Mouse (Mus musculus): Measurements from ENCODE around the gene Atp8b4. TPM values are rescaled to one million over a fixed set of nuclear protein-coding genes. Genes with fewer than 3 reads are reported as not detected.
A peak's percentile ranks its signal among the peaks of the same experiment; 100 is the strongest.

The Atp8b4 gene
- polyA plus RNA-seq, 1 experiment from 2014 or later = 0.12 TPM

DNA sequence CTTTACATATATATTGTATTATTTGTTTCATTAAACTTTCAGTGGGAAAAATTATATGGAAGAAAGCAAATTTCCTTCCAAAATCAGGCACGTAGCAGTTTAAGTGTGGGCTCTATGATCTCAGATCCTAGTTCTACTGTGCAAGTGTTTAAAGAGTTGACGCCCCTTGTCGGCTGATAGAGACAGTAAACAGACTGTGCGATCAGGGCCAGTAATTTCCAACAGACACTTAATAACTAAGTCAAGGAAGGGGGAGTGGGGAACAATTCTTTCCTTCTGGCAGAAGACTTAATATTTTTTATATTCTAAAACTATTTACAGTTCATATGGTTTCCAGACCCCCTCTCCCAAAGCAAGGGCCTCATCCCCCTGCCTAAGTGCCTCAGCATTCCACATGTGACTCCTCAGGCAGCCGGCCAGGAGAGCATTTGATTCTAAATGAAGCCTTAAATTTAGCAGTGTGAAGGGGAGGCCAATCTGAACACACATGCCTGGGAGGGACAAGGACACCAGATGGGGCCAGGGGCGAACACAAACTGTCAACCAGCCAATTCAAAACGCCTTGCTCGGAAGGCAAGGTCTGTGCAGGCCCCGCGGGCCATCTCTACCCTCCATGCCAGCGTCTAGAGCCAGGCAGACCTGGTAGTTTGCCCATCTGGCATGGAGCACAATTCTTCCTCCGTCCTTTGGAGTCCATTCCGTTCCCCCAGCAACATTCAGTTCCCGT, 50.1 kb downstream of the Atp8b4 start:
- DNase-seq (ENCODE audit: low spot score) = no peak
- H3K9me3 ChIP-seq (replicated peaks) = no peaks in the 10 kb centered on the region
- no peak overlapping the region for H3K27ac ChIP-seq (replicated peaks)
- WGBS = 86% methylated on average over 14 of the region's 14 CpGs
- peaks cover 6% of the 10 kb centered on the region for H3K4me1 ChIP-seq
- no peaks in the 10 kb centered on the region for H3K36me3 ChIP-seq
- no peaks in the 10 kb centered on the region for H3K27me3 ChIP-seq (ENCODE audit: low read depth, poor library complexity, severe bottlenecking)
- no peak overlapping the region for H3K4me3 ChIP-seq

- Histone ChIP-seq H3K4me1 (no peaks in the 10 kb centered on the region), H3K4me3 (no peak overlapping the region), H3K27me3 (ENCODE audit: low read depth, poor library complexity, severe bottlenecking) (no peaks in the 10 kb centered on the region), H3K9me3 (replicated peaks) (no peaks in the 10 kb centered on the region), H3K36me3 (no peaks in the 10 kb centered on the region), H3K27ac (replicated peaks) (no peak overlapping the region)
- 90% methylated on average over 6 of the region's 6 CpGs for WGBS
- no peak for DNase-seq (ENCODE audit: low spot score)
Measured at GRCm38 (mm10) chr2:126445039-126445438, 55.4 kb downstream of the Atp8b4 start.

DNA sequence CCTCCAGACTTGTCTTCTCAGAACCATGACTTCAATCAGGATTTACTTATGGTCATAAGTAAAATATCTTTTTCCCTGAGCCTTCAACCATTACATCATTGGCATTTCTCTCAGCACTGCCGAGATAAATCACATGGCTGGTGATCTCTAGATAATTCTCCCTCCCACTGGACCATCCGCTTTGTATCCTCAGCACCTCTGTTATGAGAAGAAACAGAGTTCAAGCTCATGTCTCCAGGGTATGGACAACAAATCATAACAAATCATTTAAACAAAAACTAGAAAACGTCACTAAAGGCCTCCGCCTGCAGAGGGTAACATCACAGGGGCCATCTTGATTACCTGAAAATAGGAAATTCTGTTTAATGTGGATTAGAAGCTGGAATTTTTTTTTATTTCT, 58.9 kb downstream of the Atp8b4 start:
- H3K27me3 ChIP-seq (ENCODE audit: low read depth, poor library complexity, severe bottlenecking) = no peaks in the 10 kb centered on the region
- no peak overlapping the region for H3K4me3 ChIP-seq
- DNase-seq (ENCODE audit: low spot score) = no peak
- 79% methylated on average over 4 of the region's 4 CpGs for WGBS
- H3K4me1 ChIP-seq = no peaks in the 10 kb centered on the region
- H3K36me3 ChIP-seq = no peaks in the 10 kb centered on the region
- H3K27ac ChIP-seq (replicated peaks) = no peak overlapping the region
- no peaks in the 10 kb centered on the region for H3K9me3 ChIP-seq (replicated peaks)

- WGBS = 84% methylated on average over 1 of the region's 1 CpGs
Measured at GRCm38 (mm10) chr2:126434712-126435111, 65.8 kb downstream of the Atp8b4 start.

DNA sequence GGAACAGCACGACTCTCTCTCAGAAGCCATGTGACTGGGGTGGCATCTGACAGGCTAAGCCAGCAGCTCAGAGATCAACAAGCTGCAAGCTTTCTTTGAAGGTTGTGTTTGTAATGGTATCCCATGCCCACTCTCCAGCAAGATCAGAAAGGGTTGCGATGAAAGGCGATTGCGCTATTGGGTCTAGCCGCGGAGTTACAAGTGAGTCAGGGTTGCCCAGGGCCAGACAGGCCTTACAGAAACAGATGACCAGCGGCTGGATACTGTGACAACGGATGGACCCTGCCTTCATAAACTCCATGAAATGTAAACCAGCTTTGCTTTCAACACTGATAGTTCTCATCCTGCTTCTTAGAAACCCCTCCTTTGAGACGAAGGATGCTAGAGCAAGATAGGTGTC, 66.2 kb downstream of the Atp8b4 start:
- DNase-seq (ENCODE audit: low spot score) = no peak
- H3K4me3 ChIP-seq = no peak overlapping the region
- H3K9me3 ChIP-seq (replicated peaks) = no peaks in the 10 kb centered on the region
- H3K27me3 ChIP-seq (ENCODE audit: low read depth, poor library complexity, severe bottlenecking) = no peaks in the 10 kb centered on the region
- H3K36me3 ChIP-seq = no peaks in the 10 kb centered on the region
- WGBS = 90% methylated on average over 9 of the region's 9 CpGs
- no peak overlapping the region for H3K27ac ChIP-seq (replicated peaks)
- H3K4me1 ChIP-seq = no peaks in the 10 kb centered on the region

More at GRCm38 (mm10) chr2:126434712-126435111, 65.8 kb downstream of the Atp8b4 start:
- Histone ChIP-seq H3K9me3 (replicated peaks) (no peaks in the 10 kb centered on the region), H3K27me3 (ENCODE audit: low read depth, poor library complexity, severe bottlenecking) (no peaks in the 10 kb centered on the region), H3K36me3 (no peaks in the 10 kb centered on the region), H3K4me1 (no peaks in the 10 kb centered on the region), H3K4me3 (no peak overlapping the region), H3K27ac (replicated peaks) (no peak overlapping the region)
- no peak for DNase-seq (ENCODE audit: low spot score)

GRCm38 (mm10) chr2:126432481-126433066, 67.9 kb downstream of the Atp8b4 start:
- Histone ChIP-seq H3K36me3 (no peaks in the 10 kb centered on the region), H3K27me3 (ENCODE audit: low read depth, poor library complexity, severe bottlenecking) (no peaks in the 10 kb centered on the region), H3K4me1 (no peaks in the 10 kb centered on the region), H3K27ac (replicated peaks) (no peak overlapping the region), H3K9me3 (replicated peaks) (no peaks in the 10 kb centered on the region), H3K4me3 (no peak overlapping the region)
- no peak for DNase-seq (ENCODE audit: low spot score)
- WGBS = 90% methylated on average over 9 of the region's 9 CpGs

GRCm38 (mm10) chr2:126429282-126429681, 71.2 kb downstream of the Atp8b4 start:
- Histone ChIP-seq H3K4me1 (no peaks in the 10 kb centered on the region), H3K27me3 (ENCODE audit: low read depth, poor library complexity, severe bottlenecking) (no peaks in the 10 kb centered on the region), H3K9me3 (replicated peaks) (no peaks in the 10 kb centered on the region), H3K4me3 (no peak overlapping the region), H3K27ac (replicated peaks) (no peak overlapping the region), H3K36me3 (no peaks in the 10 kb centered on the region)
- DNase-seq (ENCODE audit: low spot score) = peak; percentile 28
- 11% methylated on average over 3 of the region's 3 CpGs for WGBS

DNA sequence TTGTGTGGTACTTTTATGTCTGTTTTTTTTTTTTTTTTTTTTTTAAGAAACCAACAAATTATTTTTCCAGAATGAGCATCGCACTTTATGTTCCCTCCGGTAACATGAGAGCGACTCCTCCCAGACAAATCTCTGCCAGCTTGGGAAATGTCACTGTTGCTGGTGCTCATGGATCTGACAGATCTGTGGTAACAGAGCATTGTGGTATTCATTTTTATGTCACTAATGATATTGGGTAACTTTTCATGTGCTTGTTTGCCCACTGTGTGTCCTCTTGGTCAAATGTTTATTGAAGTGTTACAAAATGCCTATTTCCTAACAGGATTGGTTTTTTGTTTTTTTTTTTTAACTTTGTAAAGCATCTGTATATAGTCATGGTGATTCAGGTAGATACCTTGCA, 75.3 kb downstream of the Atp8b4 start:
- no peaks in the 10 kb centered on the region for H3K27me3 ChIP-seq (ENCODE audit: low read depth, poor library complexity, severe bottlenecking)
- no peak for DNase-seq (ENCODE audit: low spot score)
- H3K27ac ChIP-seq (replicated peaks) = no peak overlapping the region
- WGBS = 93% methylated on average over 3 of the region's 3 CpGs
- H3K4me3 ChIP-seq = no peak overlapping the region
- H3K36me3 ChIP-seq = no peaks in the 10 kb centered on the region
- no peaks in the 10 kb centered on the region for H3K4me1 ChIP-seq
- H3K9me3 ChIP-seq (replicated peaks) = no peaks in the 10 kb centered on the region

DNA sequence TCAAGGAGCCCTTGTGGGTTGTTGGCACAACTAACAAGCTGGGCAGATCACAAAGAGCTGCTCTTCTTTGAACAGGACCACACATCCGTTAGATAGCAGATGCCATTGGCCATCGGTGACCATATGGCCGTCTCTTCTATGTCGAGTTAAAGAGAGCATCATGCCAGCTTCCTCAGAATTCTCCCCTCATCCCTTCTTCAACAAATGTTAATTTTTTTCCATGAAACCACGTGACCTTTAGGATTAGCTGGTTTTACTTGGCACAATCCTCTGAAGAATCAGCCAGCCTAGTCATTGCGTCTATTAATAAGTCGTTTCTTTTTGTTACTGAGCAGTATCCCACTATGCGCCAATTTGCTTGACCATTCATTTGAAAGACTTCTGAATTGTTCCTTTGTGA, 75.8 kb downstream of the Atp8b4 start:
- no peaks in the 10 kb centered on the region for H3K4me1 ChIP-seq
- H3K4me3 ChIP-seq = no peak overlapping the region
- H3K36me3 ChIP-seq = no peaks in the 10 kb centered on the region
- no peaks in the 10 kb centered on the region for H3K9me3 ChIP-seq (replicated peaks)
- H3K27me3 ChIP-seq (ENCODE audit: low read depth, poor library complexity, severe bottlenecking) = no peaks in the 10 kb centered on the region
- no peak overlapping the region for H3K27ac ChIP-seq (replicated peaks)
- WGBS = 87% methylated on average over 8 of the region's 8 CpGs
- no peak for DNase-seq (ENCODE audit: low spot score)

DNA sequence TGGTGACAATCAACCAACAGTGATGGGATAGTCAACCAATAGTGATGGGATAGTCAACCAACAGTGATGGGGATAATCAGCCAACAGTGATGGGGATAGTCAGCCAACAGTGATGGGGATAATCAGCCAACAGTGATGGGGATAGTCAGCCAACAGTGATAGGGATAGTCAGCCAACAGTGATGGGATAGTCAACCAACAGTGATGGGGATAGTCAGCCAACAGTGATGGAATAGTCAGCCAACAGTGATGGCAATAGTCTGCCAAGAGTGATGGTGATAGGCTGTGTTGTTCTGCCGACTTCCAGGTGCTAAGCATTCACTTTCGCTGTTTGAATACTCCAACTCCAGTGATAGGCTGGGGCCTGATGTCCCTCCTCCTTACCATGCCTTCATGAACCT, 79.6 kb downstream of the Atp8b4 start:
- WGBS = 94% methylated on average over 2 of the region's 2 CpGs

GRCm38 (mm10) chr2:126418916-126419315, 81.6 kb downstream of the Atp8b4 start:
- Histone ChIP-seq H3K9me3 (replicated peaks) (no peaks in the 10 kb centered on the region), H3K27ac (replicated peaks) (no peak overlapping the region), H3K4me3 (no peak overlapping the region), H3K36me3 (no peaks in the 10 kb centered on the region), H3K4me1 (no peaks in the 10 kb centered on the region), H3K27me3 (ENCODE audit: low read depth, poor library complexity, severe bottlenecking) (no peaks in the 10 kb centered on the region)
- DNase-seq (ENCODE audit: low spot score) = no peak
- WGBS = 91% methylated on average over 3 of the region's 3 CpGs

More for the DNA sequence above, 79.6 kb downstream of the Atp8b4 start:
- Histone ChIP-seq H3K27ac (replicated peaks) (no peak overlapping the region), H3K9me3 (replicated peaks) (no peaks in the 10 kb centered on the region), H3K27me3 (ENCODE audit: low read depth, poor library complexity, severe bottlenecking) (no peaks in the 10 kb centered on the region), H3K4me1 (no peaks in the 10 kb centered on the region), H3K4me3 (no peak overlapping the region), H3K36me3 (no peaks in the 10 kb centered on the region)
- DNase-seq (ENCODE audit: low spot score) = no peak

GRCm38 (mm10) chr2:126416772-126417171, 83.7 kb downstream of the Atp8b4 start:
- H3K27ac ChIP-seq (replicated peaks) = no peak overlapping the region
- H3K4me1 ChIP-seq = no peaks in the 10 kb centered on the region
- DNase-seq (ENCODE audit: low spot score) = no peak
- no peak overlapping the region for H3K4me3 ChIP-seq
- no peaks in the 10 kb centered on the region for H3K27me3 ChIP-seq (ENCODE audit: low read depth, poor library complexity, severe bottlenecking)
- 90% methylated on average over 2 of the region's 2 CpGs for whole genome bisulfite sequencing
- H3K36me3 ChIP-seq = no peaks in the 10 kb centered on the region
- no peaks in the 10 kb centered on the region for H3K9me3 ChIP-seq (replicated peaks)

DNA sequence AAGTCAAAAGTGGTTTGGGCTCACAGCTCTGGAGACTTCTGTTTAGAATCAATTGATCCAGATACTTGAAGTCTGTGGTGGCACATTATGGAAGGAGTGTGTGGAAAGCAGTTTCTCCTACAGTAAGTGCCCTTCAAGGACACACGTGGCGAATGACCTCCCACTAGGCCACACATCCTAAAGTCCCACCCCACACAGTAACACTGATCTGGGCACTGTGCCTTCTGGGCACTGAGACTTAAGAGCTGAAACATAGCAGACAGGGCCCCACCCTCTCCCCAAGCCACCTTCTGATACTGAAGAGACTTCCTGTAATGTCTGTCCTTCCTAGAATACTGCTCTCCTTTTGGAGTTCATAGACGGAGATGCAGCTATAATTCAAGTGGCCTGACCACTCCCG, 84.5 kb downstream of the Atp8b4 start:
- Histone ChIP-seq H3K27me3 (ENCODE audit: low read depth, poor library complexity, severe bottlenecking) (no peaks in the 10 kb centered on the region), H3K4me3 (no peak overlapping the region), H3K27ac (replicated peaks) (no peak overlapping the region), H3K36me3 (no peaks in the 10 kb centered on the region), H3K9me3 (replicated peaks) (no peaks in the 10 kb centered on the region), H3K4me1 (no peaks in the 10 kb centered on the region)
- WGBS = 83% methylated on average over 4 of the region's 4 CpGs
- DNase-seq (ENCODE audit: low spot score) = no peak

Data from midbrain, embryonic 10.5 days (tissue).